Mouse (Mus musculus) stomach, embryonic 15.5 days (tissue): ENCODE measurements at regions not wholly inside any gene's neighbourhood (a gene's known extent, or its start where the extent isn't known, plus 50 kb on each side); places are given as distances from the start of the nearest gene placed in this dataset.
"Not testable (repeated sequence)": the region's sequence is repeated elsewhere in the genome, so short reads cannot be mapped to it uniquely, and the experiment has no call there.

Experiments
- ATAC-seq: fragments of 200-750 bp; cut with Nextera tagmentation; 2 replicates; pipeline ENCODE4 v1.8.0; 2017; ENCODE audit warnings: low read depth, moderate number of reproducible peaks, moderate TSS enrichment; ENCODE audit not compliant: insufficient read depth, low FRiP score
- H3K27ac ChIP-seq: fragments of 300-500 bp; sonication (generic); 2 replicates; pipeline ENCODE4 v1.5.1; 2015; ENCODE audit warnings: mild to moderate bottlenecking, inconsistent platforms
- H3K27me3 ChIP-seq: fragments of 300-500 bp; sonication (generic); replicated peaks from 2 replicates; pipeline ENCODE4 v1.6.1; 2015; ENCODE audit warnings: inconsistent platforms
- H3K36me3 ChIP-seq: fragments of 300-500 bp; sonication (generic); 2 replicates; pipeline ENCODE4 v1.6.1; 2015; ENCODE audit warnings: inconsistent platforms
- H3K4me1 ChIP-seq: fragments of 300-500 bp; sonication (generic); 2 replicates; pipeline ENCODE4 v1.6.1; 2015; ENCODE audit warnings: inconsistent platforms
- H3K4me2 ChIP-seq: fragments of 300-500 bp; sonication (generic); 2 replicates; pipeline ENCODE4 v1.6.1; 2015; ENCODE audit warnings: mild to moderate bottlenecking, inconsistent platforms
- H3K4me3 ChIP-seq: fragments of 300-500 bp; sonication (generic); replicated peaks from 2 replicates; pipeline ENCODE4 v1.5.1; 2015; ENCODE audit warnings: inconsistent platforms
- H3K9ac ChIP-seq: fragments of 300-500 bp; sonication (generic); 2 replicates; pipeline ENCODE4 v1.6.1; 2015; ENCODE audit warnings: inconsistent platforms
- H3K9me3 ChIP-seq: fragments of 300-500 bp; sonication (generic); 2 replicates; pipeline ENCODE4 v1.6.1; 2016; ENCODE audit warnings: inconsistent platforms
- WGBS: fragments of 180-500 bp; shearing (Covaris S2); methylation state at CpG from one replicate; pipeline ENCODE4 v1.1.7; 2015; 5-methylcytosine and 5-hydroxymethylcytosine counted together

DNA sequence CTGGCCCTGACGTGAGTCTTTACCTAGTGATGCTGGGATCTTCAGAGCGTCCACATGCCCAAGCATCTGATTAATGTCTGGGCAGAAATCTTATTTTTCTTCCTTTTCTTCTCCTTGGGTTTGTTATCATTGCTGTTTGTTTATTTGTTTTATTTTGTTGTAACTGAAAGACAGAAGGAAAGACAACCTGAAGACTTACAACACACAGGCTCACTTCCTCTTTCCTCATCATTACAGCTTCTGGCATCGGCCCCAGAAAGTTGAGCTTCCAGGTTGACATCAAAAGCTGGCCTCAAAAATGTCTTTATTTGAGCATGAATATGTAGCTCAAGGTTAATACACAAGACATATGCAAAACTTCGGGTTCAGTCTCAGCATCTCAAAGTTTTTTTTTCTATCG, 846.4 kb downstream of the Diaph3 start:
- not testable (repeated sequence) for ATAC-seq

DNA sequence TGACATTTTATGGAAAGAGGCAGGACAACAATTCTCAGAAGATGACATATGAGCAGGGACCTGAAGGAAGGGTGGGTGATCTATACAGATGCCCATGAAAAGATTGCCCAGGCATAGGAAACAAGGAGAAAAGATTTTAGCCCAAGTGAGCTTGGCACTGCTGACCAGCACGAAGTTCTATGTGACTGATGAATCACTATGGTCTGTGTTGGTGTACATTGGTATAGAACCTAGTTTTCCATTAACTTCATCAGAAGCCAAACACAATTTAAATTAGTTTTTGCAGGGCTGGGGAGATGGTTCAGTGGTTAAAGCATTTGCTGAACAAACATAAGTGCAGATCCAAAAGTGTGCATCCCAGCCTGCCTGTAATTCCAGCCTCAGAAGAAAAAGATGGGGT, 847.2 kb downstream of the Diaph3 start:
- no peak for ATAC-seq
- H3K36me3 ChIP-seq = no peaks in the 10 kb centered on the region
- no peak overlapping the region for H3K4me3 ChIP-seq
- H3K27me3 ChIP-seq = no peaks in the 10 kb centered on the region
- WGBS = 73% methylated on average over 1 of the region's 1 CpGs
- H3K9me3 ChIP-seq = no peaks in the 10 kb centered on the region
- H3K27ac ChIP-seq = no peak overlapping the region
- no peak overlapping the region for H3K9ac ChIP-seq
- no peaks in the 10 kb centered on the region for H3K4me1 ChIP-seq
- no peak overlapping the region for H3K4me2 ChIP-seq

More for the DNA sequence above, 846.4 kb downstream of the Diaph3 start:
- not testable (repeated sequence) for H3K4me3 ChIP-seq, H3K4me2 ChIP-seq, H3K36me3 ChIP-seq, H3K4me1 ChIP-seq, H3K9ac ChIP-seq, H3K9me3 ChIP-seq, H3K27ac ChIP-seq, H3K27me3 ChIP-seq
- WGBS = 79% methylated on average over 5 of the region's 5 CpGs

DNA sequence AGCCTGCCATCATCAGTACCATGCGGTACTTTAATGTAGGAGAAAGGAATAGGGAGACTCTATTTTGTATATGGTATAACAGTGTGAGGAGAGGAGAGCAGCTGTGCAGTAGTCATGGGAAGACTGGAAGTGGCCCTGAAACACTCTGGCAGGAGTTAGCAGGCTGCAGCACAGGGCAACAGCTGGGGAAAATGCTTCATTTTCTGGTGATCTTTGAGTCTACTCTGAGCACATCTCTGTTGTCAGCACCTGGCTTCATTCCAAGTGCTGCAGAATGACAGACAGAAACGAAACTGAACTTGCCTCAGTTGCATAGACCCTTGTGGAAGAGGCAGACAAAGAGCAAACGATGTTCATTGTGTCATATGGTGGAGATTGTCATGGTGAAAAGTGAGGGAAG, 847.7 kb downstream of the Diaph3 start:
- Histone ChIP-seq H3K4me1 (no peaks in the 10 kb centered on the region), H3K4me2 (no peak overlapping the region), H3K9ac (no peak overlapping the region), H3K27me3 (no peaks in the 10 kb centered on the region), H3K27ac (no peak overlapping the region), H3K4me3 (no peak overlapping the region), H3K9me3 (no peaks in the 10 kb centered on the region), H3K36me3 (no peaks in the 10 kb centered on the region)
- no peak for ATAC-seq
- WGBS = 61% methylated on average over 3 of the region's 3 CpGs

DNA sequence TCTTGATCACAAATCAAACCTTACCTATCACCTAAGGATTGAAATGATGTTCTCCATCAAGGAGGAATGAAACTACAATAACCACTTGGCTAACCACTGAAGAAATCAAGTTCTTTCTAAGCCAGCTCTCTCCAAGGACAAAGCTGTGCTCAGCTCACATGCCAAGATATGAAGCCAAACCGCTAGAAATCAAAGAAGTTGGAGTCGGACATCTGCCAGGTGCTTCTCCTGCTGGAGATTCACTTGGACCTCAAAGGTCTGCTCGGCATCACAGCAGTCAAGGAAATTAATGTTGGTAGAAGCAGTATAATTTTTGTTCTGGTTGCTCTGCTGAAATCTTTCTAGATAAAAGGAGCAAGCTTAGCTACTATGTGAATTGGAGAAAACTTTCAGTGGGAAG, 850.5 kb downstream of the Diaph3 start:
- H3K4me2 ChIP-seq = no peak overlapping the region
- WGBS = 91% methylated on average over 3 of the region's 3 CpGs
- H3K9ac ChIP-seq = no peak overlapping the region

DNA sequence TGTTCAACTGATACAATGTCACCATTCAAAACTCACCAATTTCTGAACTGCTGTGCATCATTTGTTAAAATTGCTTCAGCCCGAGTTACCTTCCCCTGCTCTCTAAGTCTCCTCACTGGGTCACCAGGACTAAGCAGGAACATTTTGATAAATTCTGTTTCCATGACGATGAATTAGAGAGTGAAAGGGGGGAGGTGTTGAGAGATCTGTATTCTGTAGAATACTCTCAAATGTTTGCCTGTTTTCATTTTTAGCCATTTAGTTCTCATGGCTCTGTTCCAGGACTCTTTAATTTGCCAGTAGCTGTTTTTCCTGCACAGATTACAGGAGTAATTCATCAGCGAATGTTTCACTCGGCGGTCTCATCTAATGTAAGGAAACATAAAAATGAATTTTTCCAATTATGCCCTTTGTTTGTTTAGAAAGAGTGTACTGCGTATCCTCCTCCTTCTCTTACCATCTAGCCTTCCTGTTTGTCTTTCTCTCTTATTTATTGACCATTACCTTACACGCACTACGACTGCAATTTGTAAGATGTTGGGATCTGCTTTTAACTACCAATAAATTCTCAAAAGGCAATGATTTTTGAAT, 879.3 kb downstream of the Diaph3 start:
- H3K9me3 ChIP-seq = no peaks in the 10 kb centered on the region
- no peak for ATAC-seq
- H3K36me3 ChIP-seq = no peaks in the 10 kb centered on the region
- WGBS = 45% methylated on average over 8 of the region's 8 CpGs
- no peak overlapping the region for H3K4me2 ChIP-seq
- no peak overlapping the region for H3K9ac ChIP-seq
- no peaks in the 10 kb centered on the region for H3K4me1 ChIP-seq
- no peak overlapping the region for H3K27ac ChIP-seq
- H3K4me3 ChIP-seq = no peak overlapping the region
- no peaks in the 10 kb centered on the region for H3K27me3 ChIP-seq

More for the DNA sequence above, 850.5 kb downstream of the Diaph3 start:
- Histone ChIP-seq H3K9me3 (no peaks in the 10 kb centered on the region), H3K4me3 (no peak overlapping the region), H3K36me3 (no peaks in the 10 kb centered on the region), H3K27ac (no peak overlapping the region), H3K4me1 (no peaks in the 10 kb centered on the region), H3K27me3 (no peaks in the 10 kb centered on the region)
- no peak for ATAC-seq

DNA sequence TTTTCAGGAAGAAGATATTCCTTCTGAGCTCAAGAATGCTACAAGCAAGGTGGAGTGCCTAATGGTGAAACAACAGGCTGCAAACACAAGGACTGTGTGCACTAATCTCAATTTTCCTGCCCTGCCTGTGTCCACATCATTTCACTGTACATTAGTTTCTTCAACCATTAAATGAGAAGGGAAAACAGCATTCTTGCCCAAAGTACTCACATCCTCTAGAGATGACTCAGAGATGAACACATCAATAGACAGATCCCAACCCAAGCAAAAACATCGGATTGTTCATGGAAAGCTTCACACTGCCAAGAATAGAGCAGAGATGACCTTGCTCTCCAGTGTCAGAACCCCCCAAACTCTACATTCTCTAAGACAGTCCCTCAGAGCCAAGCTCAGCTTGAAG, 886.8 kb downstream of the Diaph3 start:
- Histone ChIP-seq H3K27ac (no peak overlapping the region), H3K9me3 (no peaks in the 10 kb centered on the region), H3K27me3 (no peaks in the 10 kb centered on the region), H3K9ac (no peak overlapping the region), H3K4me1 (no peaks in the 10 kb centered on the region), H3K36me3 (no peaks in the 10 kb centered on the region), H3K4me3 (no peak overlapping the region), H3K4me2 (no peak overlapping the region)
- no peak for ATAC-seq
- 50% methylated on average over 1 of the region's 1 CpGs for WGBS

DNA sequence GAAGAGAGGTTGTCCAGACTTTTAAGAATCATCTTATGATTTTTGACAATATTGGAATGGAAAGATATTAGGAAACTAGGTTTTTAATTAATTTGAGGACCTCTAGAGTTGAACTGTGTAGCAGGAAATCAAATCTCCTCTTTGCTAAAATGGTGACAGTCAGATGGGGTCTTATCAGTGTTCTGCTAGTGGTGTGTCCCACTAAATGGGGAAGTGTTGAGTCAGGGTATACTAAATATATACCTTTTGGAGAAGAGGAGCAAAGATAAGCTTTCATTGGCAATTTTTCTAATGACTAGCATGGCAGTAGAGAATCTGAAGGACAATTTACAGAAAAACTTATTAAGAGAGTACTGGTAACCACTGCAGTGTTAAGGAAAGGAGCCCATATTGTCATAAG, 889.4 kb downstream of the Diaph3 start:
- Histone ChIP-seq H3K9me3 (no peaks in the 10 kb centered on the region), H3K27me3 (no peaks in the 10 kb centered on the region), H3K36me3 (no peaks in the 10 kb centered on the region), H3K27ac (no peak overlapping the region), H3K4me3 (no peak overlapping the region), H3K9ac (no peak overlapping the region), H3K4me1 (no peaks in the 10 kb centered on the region), H3K4me2 (no peak overlapping the region)
- ATAC-seq = no peak

DNA sequence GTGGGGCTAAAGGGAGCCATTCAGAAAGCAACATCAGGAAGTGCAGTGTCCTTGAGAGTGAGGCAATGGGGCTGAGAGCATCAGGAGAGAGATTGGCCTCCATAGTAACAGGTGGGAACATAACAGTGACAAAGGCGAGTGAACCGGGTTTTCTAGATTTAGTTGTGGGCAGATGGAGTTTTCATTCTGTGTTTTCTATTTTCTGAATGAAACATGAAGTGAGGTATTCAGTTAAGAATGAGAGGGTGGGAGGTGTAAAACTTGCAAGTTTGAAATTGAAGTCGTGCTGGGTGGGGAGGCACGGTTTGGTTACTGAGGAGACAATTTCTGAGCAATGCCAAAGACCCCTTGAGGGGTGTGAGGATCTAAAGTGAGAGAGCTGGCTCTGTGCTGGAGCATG, 893.3 kb downstream of the Diaph3 start:
- no peak overlapping the region for H3K27ac ChIP-seq
- no peak overlapping the region for H3K4me2 ChIP-seq
- no peak overlapping the region for H3K9ac ChIP-seq
- ATAC-seq = no peak
- H3K4me3 ChIP-seq = no peak overlapping the region
- H3K4me1 ChIP-seq = no peaks in the 10 kb centered on the region
- no peaks in the 10 kb centered on the region for H3K27me3 ChIP-seq
- no peaks in the 10 kb centered on the region for H3K9me3 ChIP-seq
- H3K36me3 ChIP-seq = no peaks in the 10 kb centered on the region
- WGBS = 88% methylated on average over 4 of the region's 4 CpGs

DNA sequence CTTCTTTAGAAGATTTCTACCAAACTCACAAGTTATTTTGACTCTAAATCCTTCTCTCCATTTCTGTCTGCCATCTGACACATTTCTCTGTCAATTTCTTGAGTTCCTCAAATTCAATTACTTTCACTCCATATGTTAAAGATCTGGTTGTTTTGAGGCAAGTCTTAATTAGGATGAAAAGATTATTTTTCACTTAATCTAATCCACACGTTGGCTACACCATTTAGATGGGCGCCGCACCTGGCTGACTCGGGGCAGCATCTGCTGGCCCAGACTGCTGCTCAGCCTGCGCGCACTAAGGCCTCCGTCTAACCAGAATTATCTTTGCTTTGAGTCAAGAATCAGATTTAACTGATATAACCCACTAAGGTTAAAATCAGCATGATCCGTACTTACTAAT, 894.3 kb downstream of the Diaph3 start:
- Histone ChIP-seq H3K4me3 (no peak overlapping the region), H3K27ac (no peak overlapping the region), H3K9ac (no peak overlapping the region), H3K9me3 (no peaks in the 10 kb centered on the region), H3K4me2 (no peak overlapping the region), H3K36me3 (no peaks in the 10 kb centered on the region), H3K4me1 (no peaks in the 10 kb centered on the region), H3K27me3 (no peaks in the 10 kb centered on the region)
- no peak for ATAC-seq
- WGBS = 95% methylated on average over 8 of the region's 8 CpGs

DNA sequence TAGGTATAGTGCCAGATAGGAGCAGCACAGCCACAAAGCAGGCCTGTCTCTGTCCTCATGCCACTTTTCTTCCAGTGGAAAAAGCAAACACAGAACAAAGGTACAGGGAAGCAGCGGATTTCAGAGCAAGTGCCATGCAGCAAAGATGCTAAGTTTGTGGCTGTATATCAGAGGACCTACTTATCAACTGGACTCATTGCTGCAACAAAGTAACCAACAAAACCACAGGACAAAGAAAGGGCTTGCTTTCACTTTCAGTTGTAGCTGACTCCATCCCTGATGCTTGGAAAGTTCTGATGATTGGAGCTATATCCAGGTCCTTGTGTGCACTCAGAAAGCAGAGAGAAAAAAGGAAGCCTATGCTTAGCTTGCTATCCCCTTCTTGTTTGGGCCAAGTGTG, 897.4 kb downstream of the Diaph3 start:
- H3K27me3 ChIP-seq = no peaks in the 10 kb centered on the region
- H3K4me2 ChIP-seq = no peak overlapping the region
- H3K9me3 ChIP-seq = no peaks in the 10 kb centered on the region
- H3K27ac ChIP-seq = no peak overlapping the region
- no peak for ATAC-seq
- H3K36me3 ChIP-seq = no peaks in the 10 kb centered on the region
- H3K4me1 ChIP-seq = no peaks in the 10 kb centered on the region
- H3K9ac ChIP-seq = no peak overlapping the region
- WGBS = 88% methylated on average over 1 of the region's 1 CpGs
- H3K4me3 ChIP-seq = no peak overlapping the region

DNA sequence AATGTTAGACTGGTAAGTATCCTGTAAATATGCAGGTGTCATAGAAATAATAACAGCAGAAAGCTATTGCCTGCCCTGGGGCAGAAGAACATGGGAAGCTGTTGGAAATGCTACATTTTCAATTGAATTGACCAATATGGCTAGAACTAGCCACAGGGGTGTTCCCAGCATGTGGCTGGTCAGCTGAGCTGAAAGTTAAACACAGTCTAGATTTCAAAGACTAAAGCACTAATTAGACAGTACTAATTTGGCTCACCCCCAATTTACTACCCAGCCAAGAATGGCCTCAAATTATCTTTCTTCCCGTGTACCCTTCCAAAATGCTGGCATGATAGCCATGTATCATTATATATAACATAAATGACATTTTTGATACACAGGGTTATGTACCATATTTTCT, 898.2 kb downstream of the Diaph3 start:
- H3K36me3 ChIP-seq = no peaks in the 10 kb centered on the region
- H3K4me2 ChIP-seq = no peak overlapping the region
- no peaks in the 10 kb centered on the region for H3K9me3 ChIP-seq
- no peak overlapping the region for H3K9ac ChIP-seq
- no peaks in the 10 kb centered on the region for H3K4me1 ChIP-seq
- no peak overlapping the region for H3K4me3 ChIP-seq
- 74% methylated on average over 1 of the region's 1 CpGs for WGBS
- H3K27ac ChIP-seq = no peak overlapping the region
- H3K27me3 ChIP-seq = no peaks in the 10 kb centered on the region
- no peak for ATAC-seq

DNA sequence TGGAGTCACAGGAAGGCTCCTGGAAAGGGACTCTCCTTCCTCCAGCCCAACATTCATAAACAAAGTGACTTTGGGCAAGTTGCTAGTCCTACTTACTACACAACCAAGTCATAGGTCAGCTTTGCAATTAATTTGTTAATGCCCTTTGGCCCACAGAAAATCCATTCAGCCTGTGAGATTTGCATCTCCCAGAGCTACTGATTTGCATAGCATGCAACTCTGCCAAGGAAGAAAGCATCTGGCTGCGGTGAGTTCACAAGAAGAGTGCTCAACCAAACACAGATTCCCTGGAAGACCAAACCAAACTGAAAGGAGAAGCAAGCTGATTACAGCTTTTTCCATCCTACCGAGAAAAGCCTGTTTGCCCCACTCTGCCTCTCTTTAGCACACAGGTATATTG, 901.9 kb downstream of the Diaph3 start:
- no peaks in the 10 kb centered on the region for H3K9me3 ChIP-seq
- WGBS = 33% methylated on average over 2 of the region's 2 CpGs
- H3K36me3 ChIP-seq = no peaks in the 10 kb centered on the region
- no peak overlapping the region for H3K9ac ChIP-seq
- no peak overlapping the region for H3K4me2 ChIP-seq
- no peak overlapping the region for H3K4me3 ChIP-seq
- ATAC-seq = no peak
- H3K27me3 ChIP-seq = no peaks in the 10 kb centered on the region
- no peaks in the 10 kb centered on the region for H3K4me1 ChIP-seq
- no peak overlapping the region for H3K27ac ChIP-seq

DNA sequence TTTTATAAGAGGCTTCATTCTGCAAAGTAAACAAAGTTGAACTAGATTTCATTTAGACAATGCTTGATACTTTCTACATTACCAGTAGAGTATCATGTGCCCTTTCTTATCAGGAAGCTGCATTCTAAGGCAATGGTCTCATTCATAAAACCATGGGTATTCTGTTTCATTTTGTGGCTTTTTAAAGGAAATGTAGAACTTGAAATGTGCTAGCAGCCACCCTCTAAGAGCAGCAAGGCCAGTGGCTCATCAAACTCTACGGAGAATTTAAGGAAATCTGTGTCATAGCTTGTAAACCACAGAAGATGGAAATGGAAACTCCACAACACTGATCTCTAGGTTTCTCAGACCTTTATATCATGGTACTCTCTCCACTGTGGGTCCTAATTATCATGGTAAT, 907.7 kb downstream of the Diaph3 start:
- Histone ChIP-seq H3K4me1 (no peaks in the 10 kb centered on the region), H3K9ac (no peak overlapping the region), H3K36me3 (no peaks in the 10 kb centered on the region), H3K27me3 (no peaks in the 10 kb centered on the region), H3K4me2 (no peak overlapping the region), H3K9me3 (no peaks in the 10 kb centered on the region), H3K27ac (no peak overlapping the region), H3K4me3 (no peak overlapping the region)
- no peak for ATAC-seq
- WGBS = 70% methylated on average over 1 of the region's 1 CpGs
